Mouse (Mus musculus): ENCODE measurements around the gene 4930467E23Rik.
A peak's percentile ranks its signal among the peaks of the same experiment; 100 is the strongest.
"Not testable (repeated sequence)": the region's sequence is repeated elsewhere in the genome, so short reads cannot be mapped to it uniquely, and the experiment has no call there.

Gene 4930467E23Rik

GRCm38 (mm10) chr8:19781328-19782114 lies 52.1 kb downstream of the 4930467E23Rik start:
- peak in 1 of 2 experiments; percentile 32 for DNase-seq (ENCODE audit: low spot score in 2 of 2)

GRCm38 (mm10) chr8:19782736-19783135 lies 53.4 kb downstream of the 4930467E23Rik start:
- peak in 1 of 2 experiments; percentile 47 for DNase-seq (ENCODE audit: low spot score in 2 of 2)

GRCm38 (mm10) chr8:19783860-19784259 lies 54.5 kb downstream of the 4930467E23Rik start:
- DNase-seq (ENCODE audit: low spot score in 2 of 2) = not testable (repeated sequence)

GRCm38 (mm10) chr8:19784554-19785364 lies 55.4 kb downstream of the 4930467E23Rik start:
- peak; percentile 96 to 98 for DNase-seq (ENCODE audit: low spot score in 2 of 2)

GRCm38 (mm10) chr8:19792696-19793095 lies 63.3 kb downstream of the 4930467E23Rik start:
- peak in 1 of 2 experiments; percentile 2 for DNase-seq (ENCODE audit: low spot score in 2 of 2)
